Mouse (Mus musculus) hindbrain, embryonic 16.5 days (tissue): ENCODE data around the gene Cd247. TPM values are rescaled to one million over a fixed set of nuclear protein-coding genes. Genes with fewer than 3 reads are reported as not detected.

ENCODE experiments used
- ATAC-seq: fragments of 200-750 bp; cut with Nextera tagmentation; 2 replicates; pipeline ENCODE4 v1.8.0; 2017; ENCODE audit warnings: moderate TSS enrichment, moderate library complexity
- H3K27ac ChIP-seq: fragments of 300-500 bp; sonication (generic); 2 replicates; pipeline ENCODE4 v1.5.1; 2014; ENCODE audit warnings: low read depth, mild to moderate bottlenecking, control low read depth, low read length, moderate library complexity
- H3K27me3 ChIP-seq: fragments of 300-500 bp; sonication (generic); replicated peaks from 2 replicates; pipeline ENCODE4 v1.6.1; 2014; ENCODE audit warnings: low read length; ENCODE audit not compliant: control insufficient read depth, insufficient read depth
- H3K36me3 ChIP-seq: fragments of 300-500 bp; sonication (generic); 2 replicates; pipeline ENCODE4 v1.6.1; 2014; ENCODE audit warnings: mild to moderate bottlenecking, low read length, moderate library complexity, mixed read lengths; ENCODE audit not compliant: control insufficient read depth, insufficient read depth
- H3K4me1 ChIP-seq: fragments of 300-500 bp; sonication (generic); 2 replicates; pipeline ENCODE4 v1.6.1; 2014; ENCODE audit warnings: low read depth, low read length; ENCODE audit not compliant: control insufficient read depth, insufficient read depth
- H3K4me2 ChIP-seq: fragments of 300-500 bp; sonication (generic); 2 replicates; pipeline ENCODE4 v1.6.1; 2014; ENCODE audit warnings: mild to moderate bottlenecking, low read length, control low read depth, moderate library complexity
- H3K4me3 ChIP-seq: fragments of 300-500 bp; sonication (generic); 2 replicates; pipeline ENCODE4 v1.5.1; 2014; ENCODE audit warnings: mild to moderate bottlenecking, low read length, control low read depth, moderate library complexity
- H3K9ac ChIP-seq: fragments of 300-500 bp; sonication (generic); 2 replicates; pipeline ENCODE4 v1.6.1; 2014; ENCODE audit warnings: low read depth, mild to moderate bottlenecking, control low read depth, low read length, moderate library complexity
- H3K9me3 ChIP-seq: fragments of 300-500 bp; sonication (generic); 2 replicates; pipeline ENCODE4 v1.6.1; 2014; ENCODE audit warnings: mild to moderate bottlenecking, low read length, moderate library complexity; ENCODE audit not compliant: control insufficient read depth
- WGBS: fragments of 180-500 bp; shearing (Covaris S2); extraction: QIAGEN DNeasy Blood & Tissue Kit; methylation state at CpG from one replicate; pipeline ENCODE4 v1.1.7; 2014; 5-methylcytosine and 5-hydroxymethylcytosine counted together
- polyA plus RNA-seq: library from polyadenylated mRNA; unstranded; fragments of >200 nt; fragmentation: Nextera tagmentation; extraction: Ambion mirVana; gene quantifications from 2 replicates; pipeline ENCODE4 v1.2.1, GENCODE M21; 2015

The Cd247 gene
- polyA plus RNA-seq, 1 experiment from 2014 or later: 0.46 TPM

DNA sequence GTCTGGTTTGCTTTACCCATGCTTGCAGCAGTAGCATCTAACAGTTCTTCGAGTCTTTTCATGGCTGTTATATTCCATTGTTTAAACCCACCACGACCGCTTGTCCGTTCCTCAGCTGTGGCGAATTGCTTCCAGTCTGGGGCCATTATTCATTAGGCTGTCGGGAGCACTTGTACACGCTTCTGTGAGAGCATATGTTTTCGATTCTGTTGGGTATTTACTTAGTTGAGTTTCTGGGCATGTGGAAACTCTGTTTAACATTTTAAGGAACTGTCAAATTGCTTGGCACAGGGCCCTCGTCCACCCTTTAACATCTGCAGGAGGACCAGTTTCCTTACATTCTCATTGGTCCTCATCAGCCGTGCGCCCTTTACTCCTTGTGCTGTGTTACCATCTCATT lies 2.2 kb upstream of the Cd247 start:
- Histone ChIP-seq H3K4me2 (peak overlapping the region; percentile 36), H3K9me3 (no peaks in the 10 kb centered on the region), H3K9ac (no peak overlapping the region), H3K4me1 (peaks cover 4% of the 10 kb centered on the region; the same call in 1 of the 2 replicates), H3K27me3 (peaks cover 2% of the 10 kb centered on the region; the same call in 1 of the 2 replicates), H3K36me3 (no peaks in the 10 kb centered on the region), H3K4me3 (no peak overlapping the region), H3K27ac (no peak overlapping the region)
- WGBS: 10% methylated on average over 11 of the region's 11 CpGs
- ATAC-seq: peak; percentile 69

DNA sequence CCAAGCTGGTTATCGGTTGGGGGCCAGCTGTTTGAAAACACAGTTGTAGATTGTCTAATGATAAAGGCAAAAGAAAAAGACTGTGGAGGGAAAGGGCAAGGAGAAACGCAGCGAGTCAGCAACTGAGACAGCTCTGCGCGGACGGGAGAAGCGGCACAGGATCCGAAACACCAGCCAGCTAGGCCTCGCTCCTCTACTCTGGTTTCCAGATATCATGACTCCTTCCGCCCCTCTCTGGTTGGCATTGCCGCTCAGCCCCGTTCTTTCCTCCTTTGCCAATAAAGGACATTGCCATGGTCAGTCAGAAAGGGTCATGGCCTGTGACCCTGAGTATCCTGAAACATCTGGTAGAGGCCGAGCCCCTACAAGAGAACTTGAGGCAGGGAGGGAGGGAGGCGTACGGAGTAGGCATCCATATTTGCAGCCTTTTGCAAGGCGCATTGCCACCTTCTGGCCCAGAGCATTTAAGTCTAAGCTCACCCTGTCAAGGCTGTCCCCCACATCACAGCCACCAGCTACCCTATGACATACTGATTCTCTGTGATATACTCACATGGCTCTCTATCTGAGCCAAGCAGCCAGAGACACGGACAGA lies 682 bp downstream of the Cd247 start:
- no peak for ATAC-seq
- peaks cover 2% of the 10 kb centered on the region; the same call in 1 of the 2 replicates for H3K27me3 ChIP-seq
- 84% methylated on average over 17 of the region's 17 CpGs for whole genome bisulfite sequencing

DNA sequence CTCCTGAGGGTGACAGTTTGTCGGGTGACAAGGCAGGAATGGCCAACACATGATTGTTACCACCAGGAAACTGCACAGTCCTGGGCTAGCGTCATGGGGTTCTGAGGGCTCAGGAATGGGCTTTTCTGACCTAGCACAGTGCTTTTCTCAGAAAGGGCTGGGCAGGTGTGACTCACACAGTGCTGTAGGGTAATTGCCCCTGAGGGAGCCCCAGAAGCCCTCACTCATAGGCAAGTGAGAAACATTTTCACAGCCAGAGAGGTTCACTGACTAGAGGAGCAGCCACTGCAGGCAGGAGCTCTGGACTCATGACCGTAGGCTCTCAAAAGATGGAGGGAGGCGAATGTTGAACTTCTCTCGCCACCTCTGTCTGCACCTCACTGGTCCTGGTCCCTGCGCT lies 1.5 kb downstream of the Cd247 start:
- no peaks in the 10 kb centered on the region for H3K9me3 ChIP-seq
- 93% methylated on average over 6 of the region's 6 CpGs for WGBS
- H3K4me3 ChIP-seq: no peak overlapping the region
- no peak overlapping the region for H3K4me2 ChIP-seq
- peaks cover 2% of the 10 kb centered on the region; the same call in 1 of the 2 replicates for H3K27me3 ChIP-seq
- H3K36me3 ChIP-seq: no peaks in the 10 kb centered on the region
- H3K4me1 ChIP-seq: peaks cover 4% of the 10 kb centered on the region; the same call in 1 of the 2 replicates
- no peak overlapping the region for H3K27ac ChIP-seq
- H3K9ac ChIP-seq: no peak overlapping the region
- no peak for ATAC-seq

More for the DNA sequence above, 682 bp downstream of the Cd247 start:
- H3K4me1 ChIP-seq: peaks cover 4% of the 10 kb centered on the region; the same call in 1 of the 2 replicates
- no peak overlapping the region for H3K9ac ChIP-seq
- no peak overlapping the region for H3K4me3 ChIP-seq
- no peak overlapping the region for H3K27ac ChIP-seq
- no peak overlapping the region for H3K4me2 ChIP-seq
- no peaks in the 10 kb centered on the region for H3K9me3 ChIP-seq
- no peaks in the 10 kb centered on the region for H3K36me3 ChIP-seq

DNA sequence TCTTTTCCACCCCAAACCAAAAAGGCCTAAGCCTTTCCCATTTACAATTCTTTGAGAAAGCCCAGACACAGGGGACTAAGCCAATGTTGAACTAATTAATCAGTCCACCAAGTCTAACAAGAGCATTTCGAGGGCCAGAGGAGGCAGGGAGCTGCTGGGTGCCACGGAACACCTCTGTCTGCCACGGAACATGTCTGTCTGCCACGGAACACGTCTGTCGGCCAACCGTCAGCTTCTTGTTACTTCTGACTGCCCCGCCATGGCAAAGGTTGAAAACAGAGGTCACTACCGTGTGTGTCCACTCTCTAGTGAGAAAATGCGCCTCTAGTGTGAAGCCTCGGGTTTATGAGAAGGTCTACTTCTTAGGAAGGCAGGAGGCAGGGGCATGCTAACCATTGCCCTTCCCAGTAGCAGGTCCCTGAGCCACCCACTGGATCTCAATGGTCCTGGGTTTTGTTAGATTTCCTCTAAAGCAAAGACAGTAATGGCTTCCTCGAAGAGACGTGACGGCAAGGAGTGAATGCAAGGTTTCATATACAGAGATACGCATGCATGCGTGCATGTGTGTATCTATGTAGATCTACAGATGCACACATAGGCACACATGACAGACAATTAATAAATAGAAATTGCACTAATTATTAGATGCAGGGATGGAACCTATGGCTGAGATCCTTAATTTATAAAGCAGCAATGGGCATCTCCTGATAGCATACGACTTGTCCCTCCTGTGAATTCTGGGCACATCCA lies 2.2 kb downstream of the Cd247 start:
- 92% methylated on average over 17 of the region's 17 CpGs for WGBS
- H3K4me2 ChIP-seq: no peak overlapping the region
- no peak overlapping the region for H3K27ac ChIP-seq
- H3K9ac ChIP-seq: no peak overlapping the region
- no peaks in the 10 kb centered on the region for H3K36me3 ChIP-seq
- no peaks in the 10 kb centered on the region for H3K9me3 ChIP-seq
- peaks cover 2% of the 10 kb centered on the region; the same call in 1 of the 2 replicates for H3K27me3 ChIP-seq
- peaks cover 4% of the 10 kb centered on the region; the same call in 1 of the 2 replicates for H3K4me1 ChIP-seq
- H3K4me3 ChIP-seq: no peak overlapping the region
- ATAC-seq: no peak

DNA sequence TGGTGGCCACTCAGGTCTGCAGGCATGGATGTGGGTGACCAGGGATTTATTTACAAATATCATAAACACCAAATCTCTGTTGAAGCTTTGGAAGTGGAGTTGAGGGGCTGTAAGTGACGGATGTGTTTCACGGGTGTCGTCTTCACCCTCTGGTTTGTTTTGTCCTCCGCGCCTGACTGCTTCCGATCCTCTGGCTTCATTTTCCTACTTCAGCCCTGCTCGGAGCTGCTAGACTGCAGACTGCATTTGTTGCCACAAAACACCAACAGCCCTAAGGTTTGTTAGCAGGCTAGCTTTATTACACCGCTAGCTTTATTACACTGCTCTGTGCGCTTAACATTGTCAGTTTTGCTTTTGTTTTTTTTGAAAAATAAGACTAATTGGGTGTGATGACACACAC lies 2.9 kb downstream of the Cd247 start:
- no peak for ATAC-seq
- H3K4me3 ChIP-seq: no peak overlapping the region
- no peaks in the 10 kb centered on the region for H3K36me3 ChIP-seq
- H3K27ac ChIP-seq: no peak overlapping the region
- no peak overlapping the region for H3K4me2 ChIP-seq
- H3K9me3 ChIP-seq: no peaks in the 10 kb centered on the region
- WGBS: 77% methylated on average over 9 of the region's 9 CpGs
- H3K27me3 ChIP-seq: peaks cover 2% of the 10 kb centered on the region; the same call in 1 of the 2 replicates
- H3K4me1 ChIP-seq: peaks cover 1% of the 10 kb centered on the region; the same call in 1 of the 2 replicates
- H3K9ac ChIP-seq: no peak overlapping the region

DNA sequence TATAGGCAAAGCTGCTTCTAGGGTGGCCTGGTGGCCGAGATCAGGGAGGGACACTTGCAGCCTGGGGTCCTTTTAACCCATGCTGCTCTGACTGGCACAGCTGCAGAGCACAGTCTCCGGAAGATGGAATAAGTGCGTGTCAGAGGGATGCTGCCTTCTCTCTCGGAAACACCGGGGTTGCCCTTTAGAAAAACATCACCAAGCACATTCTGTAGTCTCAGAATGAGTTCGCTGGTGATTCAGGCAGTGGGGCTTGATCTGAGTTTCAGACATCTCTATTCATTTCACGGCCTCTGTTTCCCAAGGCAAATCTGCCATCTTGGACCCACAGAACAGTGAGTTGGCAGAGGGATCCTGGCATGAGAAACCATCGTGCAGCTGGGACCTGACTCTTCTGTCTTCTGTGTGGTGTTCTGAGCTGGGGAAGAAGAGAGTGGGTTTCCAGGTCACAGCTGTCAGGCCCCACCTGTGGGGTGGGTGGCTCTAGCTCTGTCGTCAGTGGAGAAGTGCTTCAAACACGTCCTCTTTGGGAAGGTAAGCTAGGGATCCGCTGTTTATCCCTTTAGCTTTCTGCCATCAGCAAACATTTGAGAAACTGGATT lies 13.3 kb downstream of the Cd247 start:
- Histone ChIP-seq H3K4me2 (no peak overlapping the region), H3K9me3 (peaks cover 5% of the 10 kb centered on the region; the same call in 1 of the 2 replicates), H3K27ac (no peak overlapping the region), H3K4me3 (no peak overlapping the region), H3K27me3 (no peaks in the 10 kb centered on the region), H3K36me3 (no peaks in the 10 kb centered on the region), H3K9ac (no peak overlapping the region), H3K4me1 (no peaks in the 10 kb centered on the region)
- 79% methylated on average over 11 of the region's 11 CpGs for WGBS
- ATAC-seq: no peak

DNA sequence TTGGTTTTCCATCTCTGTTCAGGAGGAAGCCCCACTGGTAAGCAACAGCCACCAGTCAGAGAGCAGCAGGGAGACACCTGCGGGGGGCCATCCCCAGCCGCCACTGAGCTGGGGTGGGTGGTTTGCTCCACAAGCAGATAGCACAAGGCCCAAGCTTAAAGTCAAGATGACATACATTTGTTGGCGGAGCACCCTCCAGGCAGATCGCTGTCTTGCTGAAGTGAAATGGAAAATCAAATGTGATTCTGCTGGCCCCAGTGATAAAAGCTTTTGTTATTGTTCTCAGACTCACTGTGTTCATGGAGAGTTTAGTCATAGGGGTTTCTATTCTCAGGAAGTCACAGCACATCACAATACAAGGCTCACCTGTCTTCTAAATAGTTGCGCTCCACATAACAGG lies 14.6 kb downstream of the Cd247 start:
- no peak overlapping the region for H3K4me2 ChIP-seq
- peaks cover 5% of the 10 kb centered on the region; the same call in 1 of the 2 replicates for H3K9me3 ChIP-seq
- no peak for ATAC-seq
- H3K4me1 ChIP-seq: no peaks in the 10 kb centered on the region
- no peaks in the 10 kb centered on the region for H3K36me3 ChIP-seq
- no peak overlapping the region for H3K27ac ChIP-seq
- H3K9ac ChIP-seq: no peak overlapping the region
- no peaks in the 10 kb centered on the region for H3K27me3 ChIP-seq
- 89% methylated on average over 5 of the region's 5 CpGs for WGBS
- H3K4me3 ChIP-seq: no peak overlapping the region

DNA sequence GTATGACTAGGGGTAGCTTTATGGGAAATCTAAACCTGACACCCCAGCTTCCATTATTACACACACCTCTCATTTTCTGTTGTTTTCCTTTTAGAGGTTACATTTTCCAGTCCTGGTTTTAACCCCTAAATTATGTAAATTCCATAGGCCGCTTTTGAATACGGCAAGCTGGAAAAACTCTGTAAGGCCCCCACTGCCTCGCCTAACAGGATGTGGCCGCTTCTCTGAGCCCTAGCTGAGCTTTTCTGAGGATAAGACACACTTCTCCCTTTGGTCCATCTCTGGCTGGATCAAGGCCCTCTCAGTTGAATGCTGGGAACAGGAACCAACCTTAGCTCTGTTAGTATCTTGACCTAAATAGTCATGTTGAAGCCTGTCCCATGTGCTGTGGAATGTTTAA lies 15.7 kb downstream of the Cd247 start:
- ATAC-seq: no peak
- H3K4me3 ChIP-seq: no peak overlapping the region
- no peak overlapping the region for H3K9ac ChIP-seq
- H3K36me3 ChIP-seq: no peaks in the 10 kb centered on the region
- no peaks in the 10 kb centered on the region for H3K4me1 ChIP-seq
- no peak overlapping the region for H3K27ac ChIP-seq
- WGBS: 97% methylated on average over 4 of the region's 4 CpGs
- H3K9me3 ChIP-seq: peaks cover 5% of the 10 kb centered on the region; the same call in 1 of the 2 replicates
- no peak overlapping the region for H3K4me2 ChIP-seq
- no peaks in the 10 kb centered on the region for H3K27me3 ChIP-seq

DNA sequence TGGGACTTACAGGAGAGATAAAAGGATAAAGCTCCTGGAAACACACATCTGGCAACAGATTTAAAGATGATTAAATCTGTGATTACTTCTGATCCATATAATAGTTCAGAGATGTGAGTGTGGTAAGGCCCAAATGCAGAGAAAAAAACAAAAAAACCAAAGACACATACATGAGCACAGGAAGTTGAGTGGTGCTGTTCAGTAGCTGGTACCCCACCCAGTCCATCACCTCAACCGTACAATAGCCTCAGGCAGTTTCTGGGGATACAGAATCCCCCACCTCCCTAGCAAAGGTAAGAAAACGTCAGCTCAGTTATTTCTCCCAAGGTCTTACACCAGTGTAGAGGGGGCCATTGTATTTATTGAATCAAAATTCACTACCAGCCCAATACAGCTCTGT lies 22.2 kb downstream of the Cd247 start:
- Histone ChIP-seq H3K27ac (no peak overlapping the region), H3K36me3 (no peaks in the 10 kb centered on the region), H3K9me3 (no peaks in the 10 kb centered on the region), H3K4me1 (peaks cover 11% of the 10 kb centered on the region), H3K4me2 (no peak overlapping the region), H3K27me3 (peaks cover 4% of the 10 kb centered on the region; the same call in 1 of the 2 replicates), H3K4me3 (no peak overlapping the region), H3K9ac (no peak overlapping the region)
- WGBS: 87% methylated on average over 2 of the region's 2 CpGs
- ATAC-seq: no peak
